Mouse (Mus musculus): ENCODE results near the gene Nop53. TPM values are rescaled to one million over a fixed set of nuclear protein-coding genes. Genes with fewer than 3 reads are reported as not detected.

Nop53 gene
- polyA plus RNA-seq, 1 experiment from 2014 or later = 99.9 TPM

DNA sequence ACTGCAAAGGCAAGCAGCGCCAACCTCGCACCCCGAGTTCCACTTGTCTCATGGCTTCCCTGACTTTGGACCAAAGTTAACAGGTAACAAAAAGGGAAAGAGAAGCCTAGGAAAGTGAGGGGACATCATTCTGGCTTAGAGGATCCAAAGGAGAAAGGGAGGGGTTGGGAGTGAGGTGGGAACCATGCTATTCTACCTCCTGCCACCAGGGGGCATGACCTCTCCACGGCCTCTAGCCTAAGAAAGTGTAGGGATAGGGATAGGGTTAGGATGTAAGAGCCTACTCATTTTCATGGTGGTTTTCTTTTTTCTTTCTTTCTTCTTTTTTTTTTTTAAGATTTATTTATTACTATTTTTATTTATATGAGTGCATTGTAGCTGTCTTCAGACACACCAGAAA is 30.0 kb upstream of the Nop53 start:
- peaks cover 21% of the 10 kb centered on the region for H3K36me3 ChIP-seq (ENCODE audit: control insufficient read depth, insufficient read depth, low read length)
- 88% methylated on average over 4 of the region's 4 CpGs for WGBS
- H3K27me3 ChIP-seq (ENCODE audit: control insufficient read depth, insufficient read depth, low read length) = no peaks in the 10 kb centered on the region
- ATAC-seq (ENCODE audit: low read depth) = 0 out of 2 replicates have a peak, but pooled peaks have one; percentile 25
- H3K4me3 ChIP-seq (ENCODE audit: low read depth, low read length) = no peak overlapping the region
- H3K9ac ChIP-seq (replicated peaks; ENCODE audit: low read depth, low read length) = no peak overlapping the region
- H3K27ac ChIP-seq (ENCODE audit: low read depth, low read length) = no peak overlapping the region
- no peaks in the 10 kb centered on the region for H3K4me1 ChIP-seq (ENCODE audit: control insufficient read depth, insufficient read depth, low read length)
- no peak overlapping the region for H3K4me2 ChIP-seq (ENCODE audit: low read depth, low read length)
- H3K9me3 ChIP-seq (ENCODE audit: control insufficient read depth, low read length) = no peaks in the 10 kb centered on the region

- Histone ChIP-seq H3K27ac (ENCODE audit: low read depth, low read length) (no peak overlapping the region), H3K4me2 (ENCODE audit: low read depth, low read length) (no peak overlapping the region), H3K36me3 (ENCODE audit: control insufficient read depth, insufficient read depth, low read length) (peaks cover 21% of the 10 kb centered on the region), H3K4me3 (ENCODE audit: low read depth, low read length) (no peak overlapping the region), H3K4me1 (ENCODE audit: control insufficient read depth, insufficient read depth, low read length) (no peaks in the 10 kb centered on the region), H3K9me3 (ENCODE audit: control insufficient read depth, low read length) (no peaks in the 10 kb centered on the region), H3K27me3 (ENCODE audit: control insufficient read depth, insufficient read depth, low read length) (no peaks in the 10 kb centered on the region), H3K9ac (replicated peaks; ENCODE audit: low read depth, low read length) (no peak overlapping the region)
- WGBS = 97% methylated on average over 10 of the region's 10 CpGs
- ATAC-seq (ENCODE audit: low read depth) = peak; percentile 5; the same call in 1 of the 2 replicates
Observed at GRCm38 (mm10) chr7:15975451-15975850, 29.6 kb upstream of the Nop53 start.

DNA sequence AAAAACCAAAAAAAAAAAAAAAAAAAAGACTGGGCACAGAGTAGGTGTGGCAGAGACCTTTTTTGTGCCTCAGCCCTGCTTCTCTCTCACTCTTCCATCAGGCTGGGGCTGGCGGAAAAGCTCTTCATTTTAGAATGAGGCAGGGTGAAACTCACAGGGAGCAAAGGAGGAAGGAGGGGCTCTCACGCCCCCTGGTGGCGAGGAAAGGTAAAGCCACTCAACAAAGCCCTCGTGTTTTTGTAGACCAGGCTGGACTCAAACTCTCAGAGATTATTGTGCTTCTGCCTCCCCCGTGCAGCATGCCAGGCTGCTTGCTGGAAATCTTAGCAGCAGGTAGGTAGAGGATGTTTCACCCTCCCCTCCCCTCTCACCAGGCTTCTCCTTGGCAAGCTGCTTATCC is 28.8 kb upstream of the Nop53 start:
- H3K4me1 ChIP-seq (ENCODE audit: control insufficient read depth, insufficient read depth, low read length) = no peaks in the 10 kb centered on the region
- H3K27me3 ChIP-seq (ENCODE audit: control insufficient read depth, insufficient read depth, low read length) = no peaks in the 10 kb centered on the region
- H3K4me2 ChIP-seq (ENCODE audit: low read depth, low read length) = no peak overlapping the region
- peaks cover 21% of the 10 kb centered on the region for H3K36me3 ChIP-seq (ENCODE audit: control insufficient read depth, insufficient read depth, low read length)
- no peak for ATAC-seq (ENCODE audit: low read depth)
- no peaks in the 10 kb centered on the region for H3K9me3 ChIP-seq (ENCODE audit: control insufficient read depth, low read length)
- H3K9ac ChIP-seq (replicated peaks; ENCODE audit: low read depth, low read length) = no peak overlapping the region
- H3K4me3 ChIP-seq (ENCODE audit: low read depth, low read length) = no peak overlapping the region
- no peak overlapping the region for H3K27ac ChIP-seq (ENCODE audit: low read depth, low read length)
- 65% methylated on average over 5 of the region's 5 CpGs for WGBS

GRCm38 (mm10) chr7:15972247-15972646 is 26.4 kb upstream of the Nop53 start:
- no peak overlapping the region for H3K27ac ChIP-seq (ENCODE audit: low read depth, low read length)
- H3K9me3 ChIP-seq (ENCODE audit: control insufficient read depth, low read length) = no peaks in the 10 kb centered on the region
- H3K4me1 ChIP-seq (ENCODE audit: control insufficient read depth, insufficient read depth, low read length) = no peaks in the 10 kb centered on the region
- no peaks in the 10 kb centered on the region for H3K27me3 ChIP-seq (ENCODE audit: control insufficient read depth, insufficient read depth, low read length)
- no peak overlapping the region for H3K9ac ChIP-seq (replicated peaks; ENCODE audit: low read depth, low read length)
- H3K4me2 ChIP-seq (ENCODE audit: low read depth, low read length) = no peak overlapping the region
- WGBS = 55% methylated on average over 25 of the region's 25 CpGs
- no peak for ATAC-seq (ENCODE audit: low read depth)
- no peak overlapping the region for H3K4me3 ChIP-seq (ENCODE audit: low read depth, low read length)
- peaks cover 21% of the 10 kb centered on the region for H3K36me3 ChIP-seq (ENCODE audit: control insufficient read depth, insufficient read depth, low read length)

- H3K4me2 ChIP-seq (ENCODE audit: low read depth, low read length) = no peak overlapping the region
- no peak overlapping the region for H3K27ac ChIP-seq (ENCODE audit: low read depth, low read length)
- H3K9ac ChIP-seq (replicated peaks; ENCODE audit: low read depth, low read length) = no peak overlapping the region
- H3K4me3 ChIP-seq (ENCODE audit: low read depth, low read length) = no peak overlapping the region
- 92% methylated on average over 3 of the region's 3 CpGs for WGBS
- H3K9me3 ChIP-seq (ENCODE audit: control insufficient read depth, low read length) = no peaks in the 10 kb centered on the region
- no peak for ATAC-seq (ENCODE audit: low read depth)
- no peaks in the 10 kb centered on the region for H3K4me1 ChIP-seq (ENCODE audit: control insufficient read depth, insufficient read depth, low read length)
- peaks cover 18% of the 10 kb centered on the region for H3K36me3 ChIP-seq (ENCODE audit: control insufficient read depth, insufficient read depth, low read length)
- H3K27me3 ChIP-seq (ENCODE audit: control insufficient read depth, insufficient read depth, low read length) = no peaks in the 10 kb centered on the region
Observed at GRCm38 (mm10) chr7:15969674-15970073, 23.8 kb upstream of the Nop53 start.

DNA sequence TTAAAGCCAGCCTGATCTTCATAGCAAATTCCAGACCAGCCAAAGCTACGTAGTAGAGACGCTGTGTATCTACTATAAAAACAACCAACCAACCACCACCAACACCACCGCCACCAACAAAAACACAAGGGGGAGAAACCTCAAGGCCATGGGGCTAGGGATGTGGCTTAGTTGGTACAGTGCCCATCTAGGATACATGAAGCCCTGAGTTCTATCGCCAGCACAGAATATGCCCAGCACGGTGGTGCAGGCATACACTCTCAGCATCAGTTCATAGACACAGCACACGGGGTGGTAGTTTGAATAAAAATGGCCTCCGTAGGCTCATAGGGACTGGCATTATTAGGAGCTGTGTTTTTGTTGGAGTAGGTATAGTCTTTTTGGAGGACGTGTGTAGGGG is 22.4 kb upstream of the Nop53 start:
- Histone ChIP-seq H3K4me1 (ENCODE audit: control insufficient read depth, insufficient read depth, low read length) (no peaks in the 10 kb centered on the region), H3K9ac (replicated peaks; ENCODE audit: low read depth, low read length) (no peak overlapping the region), H3K27me3 (ENCODE audit: control insufficient read depth, insufficient read depth, low read length) (no peaks in the 10 kb centered on the region), H3K4me3 (ENCODE audit: low read depth, low read length) (no peak overlapping the region), H3K27ac (ENCODE audit: low read depth, low read length) (no peak overlapping the region), H3K9me3 (ENCODE audit: control insufficient read depth, low read length) (no peaks in the 10 kb centered on the region), H3K4me2 (ENCODE audit: low read depth, low read length) (no peak overlapping the region), H3K36me3 (ENCODE audit: control insufficient read depth, insufficient read depth, low read length) (peaks cover 13% of the 10 kb centered on the region)
- ATAC-seq (ENCODE audit: low read depth) = no peak
- WGBS = 92% methylated on average over 8 of the region's 8 CpGs

DNA sequence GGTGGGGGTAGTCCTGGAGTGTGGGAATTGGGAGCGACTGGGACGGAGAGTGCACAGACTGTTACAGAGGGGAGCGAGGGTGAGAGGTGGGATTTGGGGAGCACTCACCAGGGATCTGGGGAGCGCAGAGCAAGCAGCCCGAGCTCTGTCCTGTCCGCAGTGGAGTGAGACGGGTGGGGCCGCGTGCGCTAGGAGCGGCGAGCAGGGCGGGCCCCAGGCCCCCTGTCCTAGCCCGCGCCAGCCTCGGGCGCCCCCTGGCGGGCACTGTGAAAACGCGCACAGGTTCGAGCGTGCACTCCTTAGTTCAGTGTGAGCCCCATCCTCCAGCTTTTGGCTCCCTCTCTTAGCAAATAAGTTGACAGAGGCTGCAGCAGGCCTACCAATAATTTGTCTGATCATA is 21.4 kb upstream of the Nop53 start, which contains the start of gene Ehd2:
Gene Ehd2 (minus strand): TSS at position 256 of the 400 bp plus-strand sequence.
- Histone ChIP-seq H3K4me3 (ENCODE audit: low read depth, low read length) (0 out of 2 replicates have a peak within 1 kb of the TSS, but pooled peaks have one; percentile 12), H3K27ac (ENCODE audit: low read depth, low read length) (no peak within 1 kb of the TSS), H3K4me1 (ENCODE audit: control insufficient read depth, insufficient read depth, low read length) (no peaks in the 10 kb centered on the region), H3K9ac (replicated peaks; ENCODE audit: low read depth, low read length) (no peak within 1 kb of the TSS), H3K36me3 (ENCODE audit: control insufficient read depth, insufficient read depth, low read length) (peaks cover 10% of the 10 kb centered on the region), H3K9me3 (ENCODE audit: control insufficient read depth, low read length) (no peaks in the 10 kb centered on the region), H3K4me2 (ENCODE audit: low read depth, low read length) (peak within 1 kb of the TSS; percentile 37), H3K27me3 (ENCODE audit: control insufficient read depth, insufficient read depth, low read length) (no peaks in the 10 kb centered on the region)
- ATAC-seq (ENCODE audit: low read depth) = peak; percentile 78
- WGBS = 1% methylated on average over 21 of the region's 22 CpGs

- 74% methylated on average over 3 of the region's 3 CpGs for WGBS
- peaks cover 2% of the 10 kb centered on the region; the same call in 1 of the 2 replicates for H3K36me3 ChIP-seq (ENCODE audit: control insufficient read depth, insufficient read depth, low read length)
- no peaks in the 10 kb centered on the region for H3K4me1 ChIP-seq (ENCODE audit: control insufficient read depth, insufficient read depth, low read length)
- no peak overlapping the region for H3K4me3 ChIP-seq (ENCODE audit: low read depth, low read length)
- no peaks in the 10 kb centered on the region for H3K9me3 ChIP-seq (ENCODE audit: control insufficient read depth, low read length)
- ATAC-seq (ENCODE audit: low read depth) = no peak
- no peaks in the 10 kb centered on the region for H3K27me3 ChIP-seq (ENCODE audit: control insufficient read depth, insufficient read depth, low read length)
- no peak overlapping the region for H3K4me2 ChIP-seq (ENCODE audit: low read depth, low read length)
- H3K9ac ChIP-seq (replicated peaks; ENCODE audit: low read depth, low read length) = no peak overlapping the region
- H3K27ac ChIP-seq (ENCODE audit: low read depth, low read length) = no peak overlapping the region
Observed at GRCm38 (mm10) chr7:15966489-15966888, 20.6 kb upstream of the Nop53 start.

GRCm38 (mm10) chr7:15963798-15964652 is 18.2 kb upstream of the Nop53 start:
- Histone ChIP-seq H3K9ac (replicated peaks; ENCODE audit: low read depth, low read length) (no peak overlapping the region), H3K4me1 (ENCODE audit: control insufficient read depth, insufficient read depth, low read length) (no peaks in the 10 kb centered on the region), H3K27me3 (ENCODE audit: control insufficient read depth, insufficient read depth, low read length) (no peaks in the 10 kb centered on the region), H3K4me3 (ENCODE audit: low read depth, low read length) (no peak overlapping the region), H3K9me3 (ENCODE audit: control insufficient read depth, low read length) (no peaks in the 10 kb centered on the region), H3K36me3 (ENCODE audit: control insufficient read depth, insufficient read depth, low read length) (no peaks in the 10 kb centered on the region), H3K27ac (ENCODE audit: low read depth, low read length) (no peak overlapping the region), H3K4me2 (ENCODE audit: low read depth, low read length) (no peak overlapping the region)
- 84% methylated on average over 32 of the region's 32 CpGs for WGBS
- ATAC-seq (ENCODE audit: low read depth) = no peak
